Mouse (Mus musculus) thymus, postnatal 36 days (tissue): ENCODE measurements around the gene Krtap4-16.
"Not testable (repeated sequence)": the region's sequence is repeated elsewhere in the genome, so short reads cannot be mapped to it uniquely, and the experiment has no call there.

Experiments
- DNase-seq, 2 experiments: peaks; one replicate each; pipeline ENCODE4 v3.0.0; 2022; ENCODE audit warnings: mixed read lengths in 2 of 2

Gene Krtap4-16

DNA sequence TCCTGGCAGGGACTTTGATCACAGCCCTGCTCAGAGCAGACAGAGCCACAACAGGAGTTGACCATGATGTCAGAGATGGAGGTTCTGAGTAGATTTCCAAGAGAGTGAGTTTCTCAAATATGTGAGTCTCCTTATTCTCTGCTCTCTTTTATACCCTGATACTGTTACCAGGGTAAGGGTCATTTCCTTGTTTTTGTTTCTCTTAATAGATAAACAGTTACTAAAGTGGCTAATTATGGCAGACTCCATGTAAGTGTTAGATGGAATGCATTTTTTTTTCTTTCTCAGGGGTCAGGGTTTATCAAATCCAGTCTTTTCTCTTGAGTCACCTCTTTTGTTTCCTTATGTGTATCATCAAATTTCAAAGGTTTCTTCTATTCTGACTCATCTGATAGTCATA lies at the start of gene Krtap4-16:
TSS of gene Krtap4-16 (minus strand) at position 101 of the 400 bp plus-strand sequence.
- DNase-seq = no peak

DNA sequence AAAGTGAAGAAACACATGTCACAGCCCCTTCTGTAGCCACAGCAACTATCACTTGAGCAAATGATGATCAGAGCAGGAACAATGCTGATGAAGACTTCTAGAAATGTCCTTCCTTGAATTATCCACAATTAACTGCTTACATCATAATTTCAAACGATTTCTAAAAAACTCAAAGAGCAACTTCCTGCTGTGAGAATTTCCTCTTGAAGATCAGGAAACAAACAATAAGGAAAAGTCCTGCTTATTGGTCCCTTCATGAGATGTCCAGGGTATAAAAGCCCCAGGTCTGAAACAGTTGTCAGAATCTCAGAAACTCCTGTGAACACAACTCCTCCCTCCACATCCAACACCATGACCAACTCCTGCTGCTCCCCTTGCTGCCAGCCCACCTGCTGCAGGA lies 27.5 kb upstream of the Krtap4-16 start, which contains the start of gene Gm11567:
TSS of gene Gm11567 (plus strand) at position 301 of the 400 bp plus-strand sequence.
- DNase-seq = not testable (repeated sequence)

DNA sequence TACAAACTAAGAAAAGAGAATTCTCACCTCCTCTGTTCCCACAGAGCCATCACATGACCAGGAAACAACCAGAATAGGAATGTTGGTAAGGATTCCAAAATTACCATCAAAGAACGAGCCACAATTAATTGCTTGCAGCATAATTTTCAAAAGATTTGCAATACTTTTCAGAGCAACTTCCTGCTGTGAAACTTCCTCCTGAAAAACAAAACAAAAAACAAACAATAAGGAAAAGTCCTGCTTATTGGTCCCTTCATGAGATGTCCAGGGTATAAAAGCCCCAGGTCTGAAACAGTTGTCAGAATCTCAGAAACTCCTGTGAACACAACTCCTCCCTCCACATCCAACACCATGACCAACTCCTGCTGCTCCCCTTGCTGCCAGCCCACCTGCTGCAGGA lies 21.7 kb upstream of the Krtap4-16 start, which contains the start of gene Krtap9-1:
TSS of gene Krtap9-1 (plus strand) at position 301 of the 400 bp plus-strand sequence.
- DNase-seq = not testable (repeated sequence)

DNA sequence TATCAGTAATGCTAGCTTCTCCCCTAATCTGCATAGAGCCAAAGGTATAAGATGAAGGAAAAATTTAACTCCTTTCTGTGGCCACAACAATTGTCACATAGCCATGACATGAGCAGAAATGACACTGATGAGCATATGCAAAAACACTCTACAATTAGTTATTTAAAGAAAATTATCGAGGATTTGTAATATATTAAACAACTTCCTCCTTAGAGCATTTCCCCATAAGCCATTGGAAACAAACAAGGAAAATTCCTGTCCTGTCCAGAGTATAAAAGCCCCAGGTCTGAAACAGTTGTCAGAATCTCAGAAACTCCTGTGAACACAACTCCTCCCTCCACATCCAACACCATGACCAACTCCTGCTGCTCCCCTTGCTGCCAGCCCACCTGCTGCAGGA lies 12.8 kb upstream of the Krtap4-16 start, which contains the start of gene Gm11559:
TSS of gene Gm11559 (plus strand) at position 301 of the 400 bp plus-strand sequence.
- DNase-seq = not testable (repeated sequence)

DNA sequence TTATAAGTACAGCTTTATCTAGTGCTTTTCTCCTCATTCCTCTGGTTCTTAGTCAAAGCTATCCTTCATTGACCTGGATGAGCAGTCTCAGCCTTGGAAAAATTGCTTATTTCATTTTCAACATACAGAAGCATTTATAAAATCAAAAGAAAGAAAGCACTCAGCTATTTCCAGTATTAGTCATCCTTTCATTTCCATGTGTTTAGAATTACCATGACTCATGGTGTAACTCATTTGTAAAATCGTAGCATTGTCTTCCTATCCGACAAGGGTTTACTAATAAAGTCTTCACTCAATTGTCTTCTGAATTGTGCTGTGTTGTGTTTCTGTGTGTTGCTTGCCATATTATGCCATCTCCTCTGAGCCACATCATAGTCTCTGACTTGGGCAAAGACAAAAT lies 7.4 kb upstream of the Krtap4-16 start:
- DNase-seq = no peak

DNA sequence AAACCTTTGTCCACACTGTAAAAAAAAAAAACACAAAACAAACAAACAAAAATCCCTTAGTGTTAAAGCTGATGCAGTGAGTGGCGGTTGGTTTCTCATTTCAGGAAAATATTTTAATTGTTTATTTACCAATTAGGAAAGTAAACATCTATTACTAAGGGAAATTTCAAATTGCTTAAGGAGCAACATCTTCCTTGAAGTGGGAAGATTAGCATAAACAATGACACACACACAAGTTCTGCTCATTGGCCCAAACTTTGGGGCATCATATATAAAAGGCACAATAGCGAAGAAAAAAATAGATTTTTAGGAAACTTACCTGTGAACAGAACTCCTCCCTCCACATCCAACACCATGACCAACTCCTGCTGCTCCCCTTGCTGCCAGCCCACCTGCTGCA lies 6.2 kb upstream of the Krtap4-16 start, which contains the start of gene Gm11568:
TSS of gene Gm11568 (plus strand) at position 301 of the 400 bp plus-strand sequence.
- DNase-seq = no peak

DNA sequence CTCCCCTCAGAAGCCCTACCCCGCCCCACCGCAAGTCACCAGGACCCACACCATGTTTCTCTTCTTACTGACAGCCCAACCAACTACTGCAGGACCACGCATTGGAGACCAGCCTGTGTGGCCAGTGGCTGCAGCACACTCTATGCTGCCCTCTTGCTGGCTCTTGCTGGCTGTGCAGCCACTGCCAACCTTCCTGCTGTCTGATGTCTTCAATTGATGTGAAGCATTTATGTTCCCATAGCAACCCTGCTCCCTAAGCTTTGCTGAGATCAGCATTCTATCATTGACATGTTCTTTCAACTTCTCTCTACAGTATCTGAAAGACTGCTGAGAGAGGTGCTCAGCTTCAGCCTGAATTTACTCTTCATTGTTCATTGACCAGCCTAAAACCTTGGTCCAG lies 2.7 kb upstream of the Krtap4-16 start:
- no peak for DNase-seq

DNA sequence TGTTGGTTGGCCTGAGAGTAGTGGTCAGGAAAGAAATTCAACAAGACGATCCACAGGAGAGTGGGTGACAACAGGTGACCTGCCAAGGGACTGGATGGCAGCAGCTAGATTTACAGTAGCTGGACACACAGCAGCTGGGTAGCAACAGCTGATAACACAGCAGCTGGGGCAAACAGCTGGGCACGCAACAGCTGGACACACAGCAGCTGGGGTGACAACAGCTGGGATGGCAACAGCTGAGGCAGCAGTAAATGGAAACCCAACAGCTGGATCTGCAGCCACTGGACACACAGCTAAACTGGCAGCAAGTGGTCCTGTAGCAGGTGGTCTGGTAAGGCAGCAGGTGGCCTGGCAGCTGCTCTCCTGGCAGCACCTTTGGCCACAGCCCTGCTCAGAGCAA lies 4.7 kb downstream of the Krtap4-16 start:
- no peak for DNase-seq

DNA sequence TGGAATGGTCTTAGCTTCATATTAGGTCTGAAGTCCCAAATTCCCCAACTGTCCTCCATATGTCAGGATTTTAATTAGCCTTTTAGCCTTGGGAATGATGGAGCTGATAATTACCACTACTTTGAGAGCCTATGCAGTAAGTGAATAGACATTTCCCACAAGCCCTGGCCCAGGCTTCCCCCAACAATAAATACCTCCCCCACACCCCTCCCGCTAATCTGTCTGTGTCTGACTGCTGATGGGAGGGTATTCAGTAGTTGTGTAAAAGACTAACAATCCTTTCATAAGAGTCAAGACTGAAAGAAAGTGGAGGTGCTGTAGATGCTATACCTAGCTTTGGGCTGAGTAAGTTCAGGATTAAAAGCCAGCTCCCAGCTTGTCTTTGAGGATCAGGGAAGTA lies 9.2 kb downstream of the Krtap4-16 start:
- no peak for DNase-seq

DNA sequence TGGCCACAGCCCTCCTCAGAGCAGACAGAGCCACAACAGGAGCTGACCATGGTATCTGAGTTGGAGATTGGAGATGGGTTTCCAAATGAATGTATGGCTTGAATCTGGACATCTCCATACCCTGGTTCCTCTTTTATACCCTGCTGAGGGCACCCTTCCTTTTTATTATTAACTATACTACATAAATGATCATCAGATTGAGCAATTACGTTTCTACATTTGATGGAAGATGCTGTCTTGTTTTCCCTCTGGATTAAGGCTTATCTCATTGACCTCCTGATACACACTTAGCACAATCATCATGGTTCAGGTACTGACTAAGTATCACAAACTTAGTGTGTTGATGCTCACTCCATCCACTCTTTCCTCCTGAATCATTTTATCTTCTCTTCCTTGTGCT lies 13.4 kb downstream of the Krtap4-16 start, which contains the start of gene 2300003K06Rik:
TSS of gene 2300003K06Rik (minus strand) at position 101 of the 400 bp plus-strand sequence.
- no peak for DNase-seq

DNA sequence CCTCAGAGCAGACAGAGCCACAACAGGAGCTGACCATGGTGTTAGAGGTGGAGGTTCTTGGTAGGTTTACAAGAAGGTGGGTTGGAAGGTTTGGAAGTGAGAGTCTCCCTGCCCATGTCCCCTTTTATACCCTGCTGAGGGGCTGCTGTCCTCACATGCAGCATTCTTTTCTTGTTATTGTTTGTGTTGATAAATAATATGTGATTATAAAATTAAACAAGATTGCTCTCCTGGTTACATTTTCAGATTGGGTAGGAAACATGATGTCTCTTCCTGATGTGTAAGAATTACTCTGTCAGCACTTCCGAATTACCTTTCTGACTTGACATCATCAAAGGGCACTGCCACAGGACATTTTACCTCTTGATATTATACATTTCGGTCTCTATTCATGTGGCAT lies 35.8 kb downstream of the Krtap4-16 start, which contains the start of gene Gm11564:
TSS of gene Gm11564 (minus strand) at position 101 of the 400 bp plus-strand sequence.
- not testable (repeated sequence) for DNase-seq

DNA sequence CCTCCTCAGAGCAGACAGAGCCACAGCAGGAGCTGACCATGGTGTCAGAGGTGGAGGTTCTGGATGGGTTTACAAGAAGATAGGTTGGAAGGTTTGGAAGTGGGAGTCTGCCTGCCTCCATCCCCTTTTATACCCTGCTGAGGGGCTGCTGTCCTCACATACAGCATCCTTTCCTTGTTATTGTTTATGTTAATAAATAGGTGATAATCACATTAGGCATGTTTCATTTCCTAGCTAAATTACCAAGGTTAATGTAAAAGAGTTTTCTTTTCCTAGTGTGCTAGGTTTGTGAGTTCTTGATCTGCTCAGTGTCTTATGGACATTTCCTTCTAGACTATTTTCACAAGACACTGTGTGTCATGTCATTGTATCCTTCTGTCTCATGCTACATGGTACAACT lies 41.6 kb downstream of the Krtap4-16 start, which contains the start of gene Krtap4-13:
TSS of gene Krtap4-13 (minus strand) at position 101 of the 400 bp plus-strand sequence.
- not testable (repeated sequence) for DNase-seq

DNA sequence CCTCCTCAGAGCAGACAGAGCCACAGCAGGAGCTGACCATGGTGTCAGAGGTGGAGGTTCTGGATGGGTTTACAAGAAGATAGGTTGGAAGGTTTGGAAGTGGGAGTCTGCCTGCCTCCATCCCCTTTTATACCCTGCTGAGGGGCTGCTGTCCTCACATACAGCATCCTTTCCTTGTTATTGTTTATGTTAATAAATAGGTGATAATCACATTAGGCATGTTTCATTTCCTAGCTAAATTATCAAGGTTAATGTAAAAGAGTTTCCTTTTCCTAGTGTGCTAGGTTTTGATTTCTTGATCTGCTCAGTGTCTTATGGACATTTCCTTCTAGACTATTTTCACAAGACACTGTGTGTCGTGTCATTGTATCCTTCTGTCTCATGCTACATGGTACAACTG lies 47.1 kb downstream of the Krtap4-16 start, which contains the start of gene Gm11554:
TSS of gene Gm11554 (minus strand) at position 101 of the 400 bp plus-strand sequence.
- not testable (repeated sequence) for DNase-seq
